Mouse (Mus musculus) midbrain, postnatal 0 days (tissue): ENCODE measurements around the gene Cpsf2. TPM values are rescaled to one million over a fixed set of nuclear protein-coding genes. Genes with fewer than 3 reads are reported as not detected.

Experiments
- ATAC-seq: fragments of 200-750 bp; cut with Nextera tagmentation; 2 replicates; pipeline ENCODE4 v1.8.0; 2017; ENCODE audit warnings: moderate number of reproducible peaks, mild to moderate bottlenecking, moderate TSS enrichment, moderate library complexity; ENCODE audit not compliant: low FRiP score
- DNase-seq: peaks from one replicate; pipeline ENCODE4 v3.0.0-alpha.2; 2015; ENCODE audit warnings: low spot score
- H3K27ac ChIP-seq: fragments of 300-500 bp; sonication (generic); 2 replicates; pipeline ENCODE4 v1.5.1; 2014; ENCODE audit warnings: low read depth, mild to moderate bottlenecking, low read length, mixed read lengths
- H3K27me3 ChIP-seq: fragments of 300-500 bp; sonication (generic); 2 replicates; pipeline ENCODE4 v1.6.1; 2014; ENCODE audit warnings: low read length, control low read depth, mixed read lengths; ENCODE audit not compliant: insufficient read depth
- H3K36me3 ChIP-seq: fragments of 300-500 bp; sonication (generic); 2 replicates; pipeline ENCODE4 v1.6.1; 2014; ENCODE audit warnings: low read length, control low read depth, mixed read lengths; ENCODE audit not compliant: insufficient read depth
- H3K4me1 ChIP-seq: fragments of 300-500 bp; sonication (generic); 2 replicates; pipeline ENCODE4 v1.6.1; 2014; ENCODE audit warnings: mild to moderate bottlenecking, control low read depth, antibody characterized with exemption, low read length, mixed read lengths; ENCODE audit not compliant: insufficient read depth
- H3K4me2 ChIP-seq: fragments of 300-500 bp; sonication (generic); 2 replicates; pipeline ENCODE4 v1.6.1; 2014; ENCODE audit warnings: low read depth, mild to moderate bottlenecking, low read length, mixed read lengths; ENCODE audit not compliant: poor library complexity, severe bottlenecking
- H3K4me3 ChIP-seq: fragments of 300-500 bp; sonication (generic); 2 replicates; pipeline ENCODE4 v1.5.1; 2014; ENCODE audit warnings: low read depth, mild to moderate bottlenecking, low read length, moderate library complexity
- H3K9ac ChIP-seq: fragments of 300-500 bp; sonication (generic); replicated peaks from 2 replicates; pipeline ENCODE4 v1.6.1; 2014; ENCODE audit warnings: mild to moderate bottlenecking, low read length, moderate library complexity, mixed read lengths; ENCODE audit not compliant: poor library complexity, severe bottlenecking
- H3K9me3 ChIP-seq: fragments of 300-500 bp; sonication (generic); 2 replicates; pipeline ENCODE4 v1.6.1; 2016; ENCODE audit warnings: low read length, control low read depth
- CTCF ChIP-seq: IDR thresholded peaks from 2 replicates; pipeline ENCODE4 v1.5.1; 2016; ENCODE audit warnings: antibody characterized with exemption, mild to moderate bottlenecking
- WGBS: fragments of 180-500 bp; shearing (Covaris S2); extraction: QIAGEN DNeasy Blood & Tissue Kit; methylation state at CpG from one replicate; pipeline ENCODE4 v1.1.7; 2014; 5-methylcytosine and 5-hydroxymethylcytosine counted together
- polyA plus RNA-seq: library from polyadenylated mRNA; unstranded; fragments of >200 nt; fragmentation: Nextera tagmentation; extraction: Ambion mirVana; gene quantifications from 2 replicates; pipeline ENCODE4 v1.2.1, GENCODE M21; 2015
- total RNA-seq: library from RNA; depleted of rRNA; stranded (reverse); fragments of >200 nt; gene quantifications from 2 replicates; pipeline ENCODE4 v1.2.3, GENCODE M21; 2014

Gene Cpsf2
- total and polyA plus RNA-seq, 2 experiments from 2014 or later = 25.5 to 28.0 TPM

DNA sequence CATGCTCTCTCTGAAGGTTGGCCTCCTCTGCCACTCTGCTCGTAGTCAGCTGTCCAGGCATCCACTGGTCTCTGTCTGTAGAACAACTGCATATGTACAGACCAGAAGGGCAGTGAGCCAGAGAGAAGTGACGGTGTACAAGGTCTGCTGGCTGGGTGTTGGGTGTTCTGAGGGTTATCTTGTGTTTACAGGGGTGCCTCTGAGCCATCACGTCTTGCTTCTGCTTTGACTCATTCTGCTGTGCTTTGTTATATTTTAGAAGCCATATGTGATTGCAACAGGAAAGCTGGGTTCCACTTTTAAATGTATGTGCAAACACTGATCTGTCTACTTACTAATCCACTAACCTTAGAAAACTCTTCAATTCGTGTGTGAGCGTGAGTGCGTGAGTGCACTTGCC lies 11.9 kb downstream of the Cpsf2 start:
- Histone ChIP-seq H3K27ac (no peak overlapping the region), H3K27me3 (no peaks in the 10 kb centered on the region), H3K4me3 (no peak overlapping the region), H3K9ac (no peak overlapping the region), H3K9me3 (no peaks in the 10 kb centered on the region), H3K4me1 (no peaks in the 10 kb centered on the region), H3K4me2 (no peak overlapping the region), H3K36me3 (peaks cover 48% of the 10 kb centered on the region)
- DNase-seq (no peak), ATAC-seq (no peak)
- WGBS = 95% methylated on average over 6 of the region's 6 CpGs
- TF ChIP-seq CTCF = no peak

DNA sequence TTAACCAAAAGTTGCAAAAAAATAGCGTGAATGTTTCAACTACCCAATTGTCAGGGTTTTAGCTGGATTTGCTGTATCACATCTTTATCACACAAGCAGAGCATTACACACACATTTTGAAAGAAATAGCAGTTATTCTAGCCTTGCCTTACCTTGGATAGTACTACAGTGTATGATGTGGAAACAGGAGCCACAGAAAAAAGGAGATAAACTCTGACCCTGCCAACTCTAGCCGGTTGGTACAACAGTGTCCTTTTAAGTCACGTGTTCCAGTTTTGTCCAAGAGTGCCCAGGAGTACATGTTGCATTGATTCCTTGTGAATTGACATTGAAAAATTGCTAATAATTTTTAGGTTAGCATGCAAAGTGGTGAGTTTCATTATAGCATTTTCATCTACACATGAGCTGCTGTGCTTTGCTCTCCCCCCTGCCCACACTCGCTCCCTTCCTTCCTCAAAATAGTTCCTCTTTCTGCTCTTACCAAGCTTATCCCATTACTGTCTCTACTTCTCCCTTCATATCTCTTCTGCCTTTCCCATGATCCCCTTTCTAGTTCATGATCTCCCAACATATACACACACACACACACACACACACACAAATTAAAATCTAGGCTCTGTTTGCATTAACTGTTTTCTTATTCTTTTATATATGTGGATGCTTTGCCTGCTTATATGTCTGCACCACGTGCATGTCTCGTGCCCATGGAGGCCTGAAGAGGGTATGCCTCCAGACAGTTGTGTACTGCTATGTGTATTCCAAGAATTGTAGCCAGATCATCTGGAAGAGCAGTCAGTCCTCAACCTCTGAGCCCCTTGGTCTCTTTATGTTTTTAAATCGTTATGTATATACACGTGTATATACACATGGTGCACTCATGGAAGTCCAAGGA lies 19.0 kb downstream of the Cpsf2 start:
- 94% methylated on average over 8 of the region's 8 CpGs for WGBS
- no peak for DNase-seq

GRCm38 (mm10) chr12:101998929-101999328 lies 23.1 kb downstream of the Cpsf2 start:
- 95% methylated on average over 5 of the region's 5 CpGs for WGBS
- Histone ChIP-seq H3K27ac (no peak overlapping the region), H3K36me3 (peaks cover 57% of the 10 kb centered on the region), H3K9ac (no peak overlapping the region), H3K4me2 (no peak overlapping the region), H3K9me3 (no peaks in the 10 kb centered on the region), H3K4me1 (no peaks in the 10 kb centered on the region), H3K27me3 (no peaks in the 10 kb centered on the region), H3K4me3 (no peak overlapping the region)
- no peak for DNase-seq
- TF ChIP-seq CTCF = no peak
- ATAC-seq = no peak

More for the DNA sequence above, 19.0 kb downstream of the Cpsf2 start:
- Histone ChIP-seq H3K4me3 (no peak overlapping the region), H3K9me3 (no peaks in the 10 kb centered on the region), H3K27ac (no peak overlapping the region), H3K36me3 (peaks cover 56% of the 10 kb centered on the region), H3K4me1 (no peaks in the 10 kb centered on the region), H3K9ac (no peak overlapping the region), H3K4me2 (no peak overlapping the region), H3K27me3 (no peaks in the 10 kb centered on the region)
- no peak for TF ChIP-seq CTCF
- ATAC-seq = no peak

DNA sequence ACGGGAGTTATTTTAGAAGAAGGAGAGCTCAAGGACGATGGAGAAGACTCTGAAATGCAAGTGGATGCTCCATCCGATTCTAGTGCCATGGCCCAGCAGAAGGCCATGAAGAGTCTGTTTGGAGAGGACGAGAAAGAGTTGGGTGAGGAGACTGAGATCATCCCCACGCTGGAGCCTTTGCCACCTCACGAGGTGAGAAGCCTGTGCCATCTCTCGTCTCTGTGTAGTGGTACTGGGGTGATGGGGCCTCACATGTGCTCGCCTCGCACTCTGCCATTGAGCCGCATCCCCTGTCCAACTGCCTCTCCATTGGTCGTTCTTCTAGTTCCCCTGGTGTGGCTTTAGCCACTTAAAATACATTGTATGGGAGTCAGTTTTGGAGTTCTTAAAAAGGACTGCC lies 25.0 kb downstream of the Cpsf2 start:
- DNase-seq (no peak), ATAC-seq (no peak)
- 96% methylated on average over 11 of the region's 11 CpGs for WGBS
- H3K9me3 ChIP-seq = no peaks in the 10 kb centered on the region
- no peak overlapping the region for H3K27ac ChIP-seq
- no peaks in the 10 kb centered on the region for H3K4me1 ChIP-seq
- TF ChIP-seq CTCF = no peak
- peaks cover 54% of the 10 kb centered on the region for H3K36me3 ChIP-seq
- no peak overlapping the region for H3K9ac ChIP-seq
- no peaks in the 10 kb centered on the region for H3K27me3 ChIP-seq
- H3K4me3 ChIP-seq = no peak overlapping the region
- no peak overlapping the region for H3K4me2 ChIP-seq

- H3K27me3 ChIP-seq = no peaks in the 10 kb centered on the region
- H3K4me1 ChIP-seq = no peaks in the 10 kb centered on the region
- no peak overlapping the region for H3K27ac ChIP-seq
- TF ChIP-seq CTCF = no peak
- no peaks in the 10 kb centered on the region for H3K9me3 ChIP-seq
- no peak overlapping the region for H3K9ac ChIP-seq
- H3K36me3 ChIP-seq = peaks cover 8% of the 10 kb centered on the region
- ATAC-seq = no peak
- no peak overlapping the region for H3K4me2 ChIP-seq
- H3K4me3 ChIP-seq = no peak overlapping the region
- DNase-seq = no peak
- 89% methylated on average over 16 of the region's 16 CpGs for WGBS
These were observed 32.6 kb downstream of the Cpsf2 start for GRCm38 (mm10) chr12:102008111-102008977.

DNA sequence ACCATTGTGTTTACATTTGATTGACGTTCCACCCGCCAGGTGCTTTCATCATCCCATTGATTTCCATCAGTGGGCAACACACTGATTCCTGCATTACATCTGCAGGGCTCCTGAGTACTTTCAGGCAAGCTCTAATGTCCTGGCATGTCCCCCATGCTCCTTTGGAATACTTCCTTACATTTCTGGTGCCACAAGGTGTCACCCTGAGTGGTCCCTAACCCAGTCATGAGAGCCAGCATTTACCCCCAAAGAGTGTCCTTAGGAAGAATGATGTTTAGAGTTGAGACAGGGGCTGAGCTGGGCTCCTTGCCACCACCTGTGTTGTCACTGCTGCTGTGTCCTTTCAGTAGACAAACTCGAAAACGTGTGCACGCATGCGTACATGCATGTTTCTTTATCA lies 33.8 kb downstream of the Cpsf2 start:
- WGBS = 89% methylated on average over 6 of the region's 6 CpGs
- no peaks in the 10 kb centered on the region for H3K27me3 ChIP-seq
- TF ChIP-seq CTCF = peak; percentile 53
- H3K4me1 ChIP-seq = no peaks in the 10 kb centered on the region
- no peak overlapping the region for H3K9ac ChIP-seq
- no peak overlapping the region for H3K4me3 ChIP-seq
- DNase-seq (no peak), ATAC-seq (no peak)
- H3K27ac ChIP-seq = no peak overlapping the region
- no peaks in the 10 kb centered on the region; the same call in 1 of the 2 replicates for H3K36me3 ChIP-seq
- no peaks in the 10 kb centered on the region for H3K9me3 ChIP-seq
- no peak overlapping the region for H3K4me2 ChIP-seq
